ENCODE assay signal across 18 mouse cellular contexts in genomic region chr5:108823276-108823675, GRCm38 (mm10). TPM values are rescaled to one million over a fixed set of nuclear protein-coding genes. Genes with fewer than 3 reads are reported as not detected.
DNase-seq lines count a peak whose midpoint lies in the region; ATAC-seq and TF ChIP-seq lines count a peak whose summit lies in the region.
"Had no signal": no experiment of that assay in that cellular context is flagged by ENCODE, and none has a peak within 500 bp of the region (broad histone marks: within the 10 kb centered on the region; RNA-seq: fewer than 3 reads in every experiment).

No protein-coding gene starts in this region.

- no peak for TF ChIP-seq EP300 in liver, postnatal 0 days (IDR thresholded peaks at IDR 0.05; ENCODE audit: low read depth)

- no peaks in the 10 kb centered on the region for H3K27me3 ChIP-seq in liver, postnatal 0 days (ENCODE audit: insufficient read depth, low read length)
- no peaks in the 10 kb centered on the region for H3K27me3 ChIP-seq in liver, embryonic 12.5 days (replicated peaks)
- H3K27me3 ChIP-seq: heart, embryonic 15.5 days; hindbrain, embryonic 12.5 days; megakaryocyte, embryonic 14.5 days had no signal

- DNase-seq in cerebellum, postnatal 14 days = peak; percentile 15 to 44
- DNase-seq in cerebellum, adult 18-20 months = no peak
- DNase-seq in liver, postnatal 0 days = peak; percentile 12
- peak; percentile 20 for DNase-seq in 3T3-L1 (ENCODE audit: low read depth, low spot score)
- peak; percentile 70 to 75 for DNase-seq in adrenal gland, postnatal 36 days
- no peak for DNase-seq in gastrocnemius, postnatal 36 days
- DNase-seq in left cerebral cortex, postnatal 25 days (ENCODE audit: low spot score in 2 of 2) = no peak
- DNase-seq: gastrocnemius, postnatal 25 days; spleen, adult 18-20 months had no signal

- H3K4me1 ChIP-seq in liver, postnatal 0 days (ENCODE audit: insufficient read depth) = no peaks in the 10 kb centered on the region
- no peaks in the 10 kb centered on the region for H3K4me1 ChIP-seq in liver, embryonic 12.5 days
- H3K4me1 ChIP-seq: heart, embryonic 15.5 days; hindbrain, embryonic 12.5 days; megakaryocyte, embryonic 14.5 days had no signal

- no peak overlapping the region for H3K4me2 ChIP-seq in liver, postnatal 0 days (ENCODE audit: low read depth, low read length)
- no peak overlapping the region for H3K4me2 ChIP-seq in liver, embryonic 12.5 days
- H3K4me2 ChIP-seq: heart, embryonic 15.5 days; hindbrain, embryonic 12.5 days had no signal

- TF ChIP-seq CTCF in liver, postnatal 0 days (IDR thresholded peaks at IDR 0.05; ENCODE audit: low read depth) = no peak

- H3K9me3 ChIP-seq in liver, postnatal 0 days (ENCODE audit: low read length) = no peaks in the 10 kb centered on the region
- no peaks in the 10 kb centered on the region for H3K9me3 ChIP-seq in liver, embryonic 12.5 days (replicated peaks)
- H3K9me3 ChIP-seq: heart, embryonic 15.5 days; hindbrain, embryonic 12.5 days; megakaryocyte, embryonic 14.5 days had no signal

- no peak overlapping the region for H3K27ac ChIP-seq in liver, postnatal 0 days (ENCODE audit: low read depth)
- no peak overlapping the region for H3K27ac ChIP-seq in liver, embryonic 12.5 days
- H3K27ac ChIP-seq: heart, embryonic 15.5 days; hindbrain, embryonic 12.5 days; liver, embryonic 14.5 days; stomach, postnatal 0 days had no signal

- no peaks in the 10 kb centered on the region for H3K36me3 ChIP-seq in liver, postnatal 0 days (replicated peaks; ENCODE audit: insufficient read depth, low read length)
- no peaks in the 10 kb centered on the region for H3K36me3 ChIP-seq in liver, embryonic 12.5 days
- H3K36me3 ChIP-seq: heart, embryonic 15.5 days; hindbrain, embryonic 12.5 days had no signal

- WGBS in liver, postnatal 0 days (ENCODE audit: insufficient replicate concordance) = 77% methylated on average over 2 of the region's 2 CpGs
- 60% methylated on average over 2 of the region's 2 CpGs for WGBS in liver, embryonic 12.5 days (ENCODE audit: insufficient replicate concordance)

- H3K9ac ChIP-seq in liver, postnatal 0 days (replicated peaks) = no peak overlapping the region
- H3K9ac ChIP-seq in liver, embryonic 12.5 days = no peak overlapping the region
- H3K9ac ChIP-seq: heart, embryonic 15.5 days; hindbrain, embryonic 12.5 days; liver, embryonic 14.5 days had no signal

- no peak for ATAC-seq in liver, postnatal 0 days
- ATAC-seq in liver, embryonic 12.5 days = no peak

- intact Hi-C loops in gastrocnemius, postnatal 36 days (cut with DNase I) = no loop called here
- intact Hi-C loops in left cerebral cortex, postnatal 25 days (cut with DNase I) = no loop called here

- H3K4me3 ChIP-seq in liver, postnatal 0 days (ENCODE audit: low read depth, low read length) = no peak overlapping the region
- H3K4me3 ChIP-seq in liver, embryonic 12.5 days = no peak overlapping the region
- H3K4me3 ChIP-seq: heart, embryonic 15.5 days; hindbrain, embryonic 12.5 days; megakaryocyte, embryonic 14.5 days had no signal

RNA-seq across cellular contexts. Expression of gene Vmn2r8, which starts 14.6 kb away (rescaled TPM):
- polyA plus RNA-seq in liver, postnatal 0 days (2015; fragmentation: Nextera tagmentation; extraction: Ambion mirVana) = not detected in 2 replicates
- polyA plus RNA-seq in liver, embryonic 12.5 days (2016; fragmentation: Nextera tagmentation; extraction: Ambion mirVana) = not detected in 2 replicates
- not detected for total RNA-seq in adrenal gland, postnatal 36 days (2021)
- total RNA-seq in gastrocnemius, postnatal 36 days (2021) = not detected
- not detected for total RNA-seq in left cerebral cortex, postnatal 25 days (2021)
- total RNA-seq: common myeloid progenitor, adult 5-6 weeks; gastrocnemius, postnatal 25 days; left cerebral cortex, postnatal 10 days had no signal
- polyA plus RNA-seq: heart, embryonic 15.5 days; hindbrain, embryonic 12.5 days; large intestine, adult 2 months; liver, embryonic 14.5 days; stomach, postnatal 0 days had no signal

RNA-seq across cellular contexts. Expression of gene Tmed11, which starts 28.1 kb away (rescaled TPM):
- not detected in 2 replicates for polyA plus RNA-seq in liver, postnatal 0 days (2015; fragmentation: Nextera tagmentation; extraction: Ambion mirVana)
- not detected in 2 replicates for polyA plus RNA-seq in liver, embryonic 12.5 days (2016; fragmentation: Nextera tagmentation; extraction: Ambion mirVana)
- not detected for total RNA-seq in adrenal gland, postnatal 36 days (2021)
- not detected for total RNA-seq in gastrocnemius, postnatal 36 days (2021)
- total RNA-seq in left cerebral cortex, postnatal 25 days (2021) = not detected
- total RNA-seq: common myeloid progenitor, adult 5-6 weeks; gastrocnemius, postnatal 25 days; left cerebral cortex, postnatal 10 days had no signal
- polyA plus RNA-seq: heart, embryonic 15.5 days; hindbrain, embryonic 12.5 days; large intestine, adult 2 months; liver, embryonic 14.5 days had no signal

RNA-seq across cellular contexts. Expression of gene Vmn2r9, which starts 29.1 kb away (rescaled TPM):
- not detected in 2 replicates for polyA plus RNA-seq in liver, postnatal 0 days (2015; fragmentation: Nextera tagmentation; extraction: Ambion mirVana)
- not detected in 2 replicates for polyA plus RNA-seq in liver, embryonic 12.5 days (2016; fragmentation: Nextera tagmentation; extraction: Ambion mirVana)
- total RNA-seq in adrenal gland, postnatal 36 days (2021) = not detected
- total RNA-seq in gastrocnemius, postnatal 36 days (2021) = not detected
- total RNA-seq in left cerebral cortex, postnatal 25 days (2021) = not detected
- total RNA-seq: common myeloid progenitor, adult 5-6 weeks; gastrocnemius, postnatal 25 days; left cerebral cortex, postnatal 10 days had no signal
- polyA plus RNA-seq: heart, embryonic 15.5 days; hindbrain, embryonic 12.5 days; large intestine, adult 2 months; liver, embryonic 14.5 days; stomach, postnatal 0 days had no signal

RNA-seq across cellular contexts. Expression of gene Rnf212, which starts 48.5 kb away (rescaled TPM):
- polyA plus RNA-seq in liver, postnatal 0 days (2015; fragmentation: Nextera tagmentation; extraction: Ambion mirVana) = 0.48 and 0.62 TPM in 2 replicates
- 4.0 and 4.2 TPM in 2 replicates for polyA plus RNA-seq in liver, embryonic 12.5 days (2016; fragmentation: Nextera tagmentation; extraction: Ambion mirVana)
- not detected for total RNA-seq in adrenal gland, postnatal 36 days (2021)
- total RNA-seq in gastrocnemius, postnatal 36 days (2021) = not detected
- total RNA-seq in left cerebral cortex, postnatal 25 days (2021) = not detected
- total RNA-seq: gastrocnemius, postnatal 25 days; left cerebral cortex, postnatal 10 days had no signal
- polyA plus RNA-seq: heart, embryonic 15.5 days had no signal

Comparison
In these comparisons a context has a peak if more than half of its experiments do, and no peak if none do; other contexts are left out.
1. DNase-seq: peak in cerebellum, postnatal 14 days (2 of 2), liver, postnatal 0 days (single experiment), 3T3-L1 (single experiment) and adrenal gland, postnatal 36 days (2 of 2); none in cerebellum, adult 18-20 months (0 of 2), gastrocnemius, postnatal 36 days (0 of 2) and left cerebral cortex, postnatal 25 days (0 of 2).